Mouse (Mus musculus) large intestine, adult 2 months (tissue): Measurements from ENCODE around the gene Sapcd2. TPM values are rescaled to one million over a fixed set of nuclear protein-coding genes. Genes with fewer than 3 reads are reported as not detected.
A peak's percentile ranks its signal among the peaks of the same experiment; 100 is the strongest.

ENCODE experiments used
- DNase-seq: peaks from one replicate; pipeline ENCODE4 v3.0.0-alpha.2; 2012; ENCODE audit warnings: low read depth, low spot score
- WGBS: fragments of 180-500 bp; shearing (Covaris S2); methylation state at CpG from one replicate; pipeline ENCODE4 v1.1.7; 2018; 5-methylcytosine and 5-hydroxymethylcytosine counted together
- polyA plus RNA-seq: library from polyadenylated mRNA; depleted of rRNA; stranded (reverse); fragments of >200 nt; gene quantifications from 2 replicates; pipeline ENCODE4 v1.2.3, GENCODE M21; 2012

Gene Sapcd2
- polyA plus RNA-seq, 1 experiment, result 26.0 TPM

GRCm38 (mm10) chr2:25365091-25365761 is 6.9 kb upstream of the Sapcd2 start, which contains the start of gene Uap1l1:
Uap1l1 (minus strand) TSS chr2:25365682.
- under 1% methylated on average over 54 of the region's 54 CpGs for WGBS
- DNase-seq, result no peak

GRCm38 (mm10) chr2:25369996-25370395 is 2.1 kb upstream of the Sapcd2 start:
- WGBS, result 91% methylated on average over 3 of the region's 3 CpGs
- no peak for DNase-seq

GRCm38 (mm10) chr2:25372644-25373391 is 697 bp downstream of the Sapcd2 start:
- no peak for DNase-seq
- WGBS, result 2% methylated on average over 42 of the region's 42 CpGs

DNA sequence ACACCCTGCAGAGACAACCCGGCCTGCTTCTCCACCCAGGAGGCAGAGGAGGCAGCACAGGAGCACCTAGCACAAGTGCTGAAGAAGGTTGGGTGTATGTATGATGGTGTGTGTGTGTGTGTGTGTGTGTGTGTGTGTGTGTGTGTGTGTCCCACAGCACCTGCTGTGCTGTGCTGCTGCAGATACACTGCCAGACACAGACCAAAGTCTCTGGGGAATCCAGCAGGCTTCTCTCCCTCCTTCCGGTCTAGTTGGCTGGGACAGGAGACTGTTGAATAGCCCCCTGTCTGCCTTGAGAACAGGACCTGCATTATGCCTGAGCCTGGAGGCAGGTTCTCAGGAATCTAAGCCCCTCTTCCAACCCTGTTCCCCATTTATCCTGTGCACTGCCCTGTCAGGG is 1.3 kb downstream of the Sapcd2 start:
- no peak for DNase-seq
- WGBS, result 13% methylated on average over 2 of the region's 2 CpGs

- no peak for DNase-seq
- WGBS, result 67% methylated on average over 4 of the region's 4 CpGs
Observed at GRCm38 (mm10) chr2:25376589-25376988, 4.5 kb downstream of the Sapcd2 start.

- DNase-seq, result no peak
- WGBS, result 61% methylated on average over 5 of the region's 5 CpGs
Observed at GRCm38 (mm10) chr2:25384492-25384891, 12.4 kb downstream of the Sapcd2 start.

DNA sequence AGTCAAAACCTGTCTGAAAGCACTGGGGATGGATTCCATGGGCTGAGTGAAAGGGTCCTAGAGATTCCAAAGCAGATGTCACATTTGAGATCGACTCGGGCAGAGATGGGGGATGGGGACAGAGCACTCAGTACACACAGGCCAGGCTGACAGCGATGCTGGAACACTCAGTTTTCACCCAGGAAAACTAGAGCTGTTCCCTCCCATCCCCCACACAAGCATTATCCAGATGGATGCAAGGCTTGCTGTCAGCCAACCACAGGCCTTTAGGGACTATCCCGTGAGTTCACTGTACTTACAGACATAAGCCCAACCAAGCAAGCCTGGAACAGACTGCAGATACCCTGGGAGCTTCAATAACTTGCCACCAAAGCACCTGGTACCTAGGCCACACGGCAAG is 19.1 kb downstream of the Sapcd2 start:
- no peak for DNase-seq
- WGBS, result 79% methylated on average over 5 of the region's 5 CpGs

DNA sequence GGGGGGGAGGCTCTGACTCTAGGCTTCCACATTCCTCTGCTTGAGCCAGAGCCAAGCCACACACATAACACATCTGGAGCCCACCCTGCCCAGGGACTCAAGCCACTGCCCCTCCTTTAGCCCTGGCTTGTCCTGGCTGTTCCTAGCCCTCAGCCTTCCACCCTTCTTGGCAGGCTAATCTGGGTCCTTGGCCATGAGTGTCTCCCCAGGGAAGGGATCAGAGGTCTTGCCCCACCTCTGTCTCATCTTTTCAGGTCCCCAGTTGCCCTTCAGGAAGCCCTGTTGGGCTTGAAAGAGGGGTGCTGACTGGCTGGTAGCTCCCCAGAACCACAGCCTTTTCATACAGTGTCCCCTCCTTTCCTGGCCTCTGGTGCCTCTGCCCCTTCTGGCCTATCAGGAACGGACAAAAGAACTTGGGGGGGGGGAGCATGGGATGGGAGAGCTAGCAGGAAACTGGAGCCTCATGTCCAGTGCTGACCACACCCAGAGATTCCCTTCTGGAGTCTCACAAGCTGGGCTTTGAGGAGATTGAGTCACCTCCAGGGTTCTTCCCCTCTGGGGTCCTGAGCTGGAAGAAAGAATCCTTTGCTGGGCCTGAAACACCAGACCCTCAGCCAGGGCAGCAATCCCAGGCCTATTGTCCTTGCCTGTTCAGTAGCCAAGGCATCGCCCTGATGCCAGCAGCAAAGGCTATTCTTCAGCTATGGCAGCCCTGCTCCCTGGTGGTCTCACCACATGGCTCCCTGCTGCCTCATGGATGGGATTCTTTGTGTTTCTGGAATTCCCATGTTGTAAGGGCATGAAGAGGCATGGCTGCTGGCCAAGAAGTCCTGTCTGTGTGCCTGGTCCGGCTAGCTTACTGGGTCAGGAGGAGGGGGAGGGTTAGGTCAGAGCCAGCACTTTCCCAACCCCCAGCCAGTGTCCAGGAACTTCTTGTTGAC is 22.4 kb downstream of the Sapcd2 start:
- WGBS, result 46% methylated on average over 3 of the region's 3 CpGs
- no peak for DNase-seq

GRCm38 (mm10) chr2:25395721-25396596 is 23.8 kb downstream of the Sapcd2 start, which contains the start of gene Entpd2:
Entpd2 (plus strand) TSS chr2:25395874.
- 2% methylated on average over 57 of the region's 57 CpGs for WGBS
- DNase-seq, result peak; percentile 51

DNA sequence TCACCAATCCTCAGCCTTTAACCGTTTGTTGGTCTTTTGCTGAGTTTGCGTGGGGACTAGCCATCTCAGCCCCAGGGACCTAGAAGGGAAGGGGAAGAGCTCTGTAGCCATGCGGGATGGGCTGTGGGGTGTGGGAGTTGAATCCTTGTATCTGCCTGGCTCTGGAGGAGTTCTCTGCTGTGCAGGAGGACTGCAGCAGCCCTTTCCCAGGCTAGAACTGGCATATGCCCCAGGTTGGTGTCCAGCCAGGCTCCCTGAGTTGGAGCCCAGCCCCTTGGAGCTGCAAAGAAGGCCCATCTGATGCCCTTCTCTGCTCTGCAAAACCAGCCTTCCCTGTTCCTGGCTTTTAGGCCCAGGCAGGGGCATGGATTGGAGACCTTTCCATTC is 24.5 kb downstream of the Sapcd2 start:
- 59% methylated on average over 3 of the region's 3 CpGs for WGBS
- DNase-seq, result no peak

DNA sequence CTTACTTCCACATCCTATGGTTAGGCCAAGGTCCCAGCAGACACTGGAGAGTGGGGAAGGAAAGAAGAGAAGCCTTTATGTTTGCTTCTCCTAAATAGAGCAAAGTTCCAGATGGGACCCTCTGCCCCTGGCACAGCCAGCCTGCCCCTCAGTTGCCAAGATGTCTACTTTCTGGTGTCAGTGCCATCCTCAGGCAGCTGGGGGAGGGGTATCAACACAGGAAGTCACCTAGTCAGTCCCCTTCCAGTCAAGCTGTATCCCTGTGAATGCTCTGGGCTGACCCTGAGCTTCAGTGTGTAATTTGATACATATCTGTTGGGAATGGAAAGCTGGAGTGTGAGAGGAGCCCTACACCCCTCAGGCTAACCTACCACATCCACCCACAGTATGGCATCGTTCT is 24.9 kb downstream of the Sapcd2 start:
- WGBS, result 83% methylated on average over 1 of the region's 1 CpGs
- no peak for DNase-seq

DNA sequence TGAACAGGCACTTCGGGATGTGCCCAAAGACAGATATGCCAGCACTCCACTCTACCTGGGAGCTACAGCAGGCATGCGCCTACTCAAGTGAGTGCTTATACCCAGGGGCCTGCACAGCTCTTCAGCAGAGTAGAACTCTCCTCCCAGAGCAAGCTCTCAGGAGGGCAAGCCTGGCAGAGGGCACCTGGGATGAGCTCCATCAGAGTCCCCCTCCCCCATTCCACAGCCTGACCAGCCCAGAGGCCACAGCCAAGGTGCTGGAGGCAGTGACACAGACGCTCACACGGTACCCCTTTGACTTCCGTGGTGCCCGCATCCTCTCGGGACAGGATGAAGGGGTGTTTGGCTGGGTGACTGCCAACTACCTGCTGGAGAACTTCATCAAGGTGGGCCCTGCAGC is 25.9 kb downstream of the Sapcd2 start:
- 97% methylated on average over 7 of the region's 7 CpGs for WGBS
- no peak for DNase-seq

- DNase-seq, result no peak
- WGBS, result 82% methylated on average over 8 of the region's 8 CpGs
Observed at GRCm38 (mm10) chr2:25399051-25399450, 26.9 kb downstream of the Sapcd2 start, which contains the start of gene Npdc1. Npdc1 (plus strand) TSS chr2:25399351.

DNA sequence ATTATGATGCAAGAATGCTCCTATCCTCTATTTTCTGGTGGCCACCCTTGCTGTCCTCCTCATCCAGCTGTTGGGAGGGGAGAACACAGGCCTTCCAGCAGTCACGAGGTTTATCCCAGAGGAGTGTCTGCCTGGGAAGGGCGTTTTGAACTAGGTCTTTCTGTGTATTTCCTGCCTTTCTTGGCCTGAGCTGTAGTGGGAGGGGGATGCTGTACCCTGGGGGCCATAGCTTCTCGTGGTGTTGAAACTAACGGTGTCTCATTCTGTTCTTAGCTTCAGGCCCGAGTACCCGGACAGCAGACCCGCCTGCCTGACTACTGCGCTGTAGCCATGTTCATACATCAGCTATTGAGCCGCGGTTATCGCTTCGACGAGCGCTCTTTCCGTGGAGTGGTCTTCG is 28.2 kb downstream of the Sapcd2 start:
- WGBS, result 29% methylated on average over 16 of the region's 16 CpGs
- DNase-seq, result no peak

GRCm38 (mm10) chr2:25400764-25401163 is 28.6 kb downstream of the Sapcd2 start:
- DNase-seq, result no peak
- WGBS, result 4% methylated on average over 17 of the region's 17 CpGs

GRCm38 (mm10) chr2:25402377-25402971 is 30.4 kb downstream of the Sapcd2 start:
- DNase-seq, result peak; percentile 76
- 4% methylated on average over 13 of the region's 13 CpGs for WGBS

GRCm38 (mm10) chr2:25402972-25403601 is 31.0 kb downstream of the Sapcd2 start:
- 2% methylated on average over 54 of the region's 54 CpGs for WGBS
- DNase-seq, result peak; percentile 53

GRCm38 (mm10) chr2:25403994-25404393 is 31.9 kb downstream of the Sapcd2 start:
- 86% methylated on average over 4 of the region's 4 CpGs for WGBS
- no peak for DNase-seq
